Mouse (Mus musculus): Measurements from ENCODE around the gene Enpp5. TPM values are rescaled to one million over a fixed set of nuclear protein-coding genes. Genes with fewer than 3 reads are reported as not detected.

Enpp5 gene
- total RNA-seq, 2 experiments from 2014 or later = 9.0 to 10.3 TPM

DNA sequence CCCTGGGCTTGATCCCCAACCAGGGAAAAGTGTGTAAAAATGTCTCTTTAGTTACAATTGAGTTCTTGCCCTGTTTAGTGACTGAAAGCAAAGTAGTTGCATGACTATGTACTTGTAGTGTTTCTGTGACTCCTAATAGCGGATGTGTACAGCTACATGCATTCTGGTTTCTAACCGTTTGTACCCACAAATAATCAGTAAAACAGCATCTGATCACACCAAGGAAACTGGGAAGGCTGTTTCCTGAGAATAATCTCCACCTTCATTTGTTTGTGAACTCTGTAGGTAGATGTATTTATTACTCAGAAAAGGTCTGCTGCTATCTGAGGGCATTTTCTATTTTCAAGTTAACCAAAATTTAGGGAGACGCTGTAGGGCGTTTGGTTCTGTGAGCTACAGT, 4.5 kb downstream of the Enpp5 start:
- DNase-seq = no peak
- intact Hi-C loops (cut with DNase I) = no loop called here

DNA sequence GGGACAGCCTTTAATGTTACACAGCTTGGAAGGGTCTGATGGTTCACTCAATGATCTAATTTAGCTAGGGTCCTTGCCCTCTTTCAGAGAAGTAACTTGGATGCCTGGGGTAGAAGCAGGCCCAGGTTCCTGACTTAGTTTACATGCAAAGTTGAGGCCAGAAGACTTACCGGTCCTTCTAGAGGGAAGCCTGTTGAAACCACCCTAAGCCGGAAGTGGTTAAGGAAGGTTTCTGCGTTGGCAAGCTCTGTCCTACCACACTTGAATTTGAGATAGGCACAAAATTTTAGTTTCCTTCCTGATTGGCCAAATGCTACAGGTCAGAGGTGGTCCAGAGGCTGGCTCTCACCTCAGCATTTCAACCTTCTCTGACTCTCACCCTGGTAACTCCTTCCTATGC, 9.6 kb downstream of the Enpp5 start:
- intact Hi-C loops (cut with DNase I) = no loop called here
- no peak for DNase-seq

DNA sequence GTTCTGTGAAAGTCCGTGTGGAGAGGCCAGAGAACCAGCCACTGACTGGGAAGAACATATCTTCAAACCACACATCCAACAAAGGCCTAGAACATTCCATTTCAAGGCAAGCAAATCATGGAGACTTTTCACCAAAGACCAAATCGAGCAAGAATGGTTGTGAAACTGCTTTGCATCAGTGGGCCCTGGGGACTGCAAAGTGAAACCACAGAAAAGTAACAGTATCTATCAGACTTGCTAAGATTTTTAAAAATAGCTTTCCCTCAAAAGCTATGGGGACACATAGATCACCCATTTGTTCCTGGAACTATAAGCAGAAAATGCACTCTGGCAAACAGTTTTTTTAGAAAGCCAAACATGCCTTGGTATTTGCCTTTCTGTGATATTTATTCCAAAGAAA, 12.3 kb downstream of the Enpp5 start:
- no peak for DNase-seq
- intact Hi-C loops (cut with DNase I) = loop anchor here (5.0 kb wide), 1 partner anchor 36 kb away; no protein-coding TSS in a partner anchor

DNA sequence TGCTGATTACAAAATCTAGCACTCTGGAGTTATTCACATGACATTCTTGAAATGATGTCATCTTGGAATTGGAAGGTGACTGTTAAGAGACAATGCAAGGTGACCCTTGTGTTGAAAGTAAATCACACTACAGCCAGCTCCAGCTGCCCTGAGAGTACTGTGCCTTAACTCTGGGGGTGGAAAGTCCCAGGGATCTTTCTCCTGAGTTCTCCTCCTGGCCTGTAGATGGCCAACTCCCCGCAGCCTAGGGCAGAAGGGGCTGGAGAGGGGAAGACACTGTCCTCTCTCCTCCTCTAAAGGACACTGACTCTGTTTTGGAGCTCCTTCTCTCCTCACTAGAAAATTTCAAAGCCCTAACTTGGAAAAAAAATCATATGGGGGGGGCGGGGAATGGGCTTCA, 12.9 kb downstream of the Enpp5 start:
- intact Hi-C loops (cut with DNase I) = loop anchor here (5.0 kb wide), 1 partner anchor 36 kb away; no protein-coding TSS in a partner anchor
- DNase-seq = no peak

DNA sequence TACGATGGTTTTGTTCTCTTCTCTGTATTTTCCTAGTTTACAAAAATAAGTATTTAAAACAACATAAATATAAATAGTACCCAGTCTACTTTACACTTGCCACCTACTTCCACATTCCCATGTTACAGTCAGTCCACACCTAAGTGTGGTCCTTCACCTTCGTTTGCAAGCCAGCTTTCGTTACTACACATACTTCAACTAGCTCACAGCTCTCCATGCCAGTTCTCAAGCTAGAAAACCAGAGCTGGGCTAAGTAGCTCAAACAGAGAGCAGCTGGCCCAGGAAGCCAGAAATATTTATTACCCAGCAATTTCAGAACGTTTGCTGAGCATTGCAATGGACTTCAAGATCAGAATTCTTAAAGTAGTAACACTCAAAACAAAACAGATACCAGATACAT, 21.9 kb downstream of the Enpp5 start:
- DNase-seq = no peak
- intact Hi-C loops (cut with DNase I) = no loop called here

DNA sequence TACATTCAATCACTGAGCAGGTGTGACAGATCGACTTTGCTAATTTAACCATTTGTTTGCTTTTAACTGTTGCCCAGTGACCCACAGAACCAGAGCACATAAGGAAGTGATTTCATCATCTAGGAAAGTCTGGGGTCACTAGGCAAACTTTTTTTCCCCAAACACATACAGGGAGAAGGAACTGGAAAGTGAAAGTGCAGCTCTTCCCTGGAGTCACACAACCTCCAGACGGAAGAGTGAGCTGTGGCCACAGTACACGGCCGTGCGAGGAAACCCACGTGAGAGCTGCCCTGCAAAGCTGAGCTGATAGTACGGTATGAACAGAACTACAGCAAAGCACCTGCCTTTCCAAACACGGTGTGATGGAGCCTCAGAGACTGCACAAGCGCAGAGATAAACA, 22.3 kb downstream of the Enpp5 start:
- no peak for DNase-seq
- intact Hi-C loops (cut with DNase I) = no loop called here

DNA sequence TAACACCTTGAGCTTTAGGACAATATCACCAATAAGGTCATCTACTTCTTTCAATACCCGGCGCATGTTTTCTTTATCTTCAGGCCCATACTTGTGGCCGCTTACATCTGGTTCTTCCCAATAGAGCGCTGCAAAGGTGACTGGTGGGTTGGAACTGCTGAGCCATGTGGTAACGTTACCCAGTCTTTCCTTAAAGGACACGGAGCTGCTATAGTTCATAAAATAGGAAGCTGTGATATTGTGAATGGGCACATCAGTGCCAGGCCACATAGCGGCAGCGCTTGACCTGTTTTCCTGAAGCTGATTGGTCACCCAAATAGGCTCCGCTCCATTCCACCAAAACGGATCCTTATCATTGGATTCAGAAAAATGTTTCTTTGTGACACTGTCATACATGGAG, 23.3 kb downstream of the Enpp5 start:
- intact Hi-C loops (cut with DNase I) = no loop called here

DNA sequence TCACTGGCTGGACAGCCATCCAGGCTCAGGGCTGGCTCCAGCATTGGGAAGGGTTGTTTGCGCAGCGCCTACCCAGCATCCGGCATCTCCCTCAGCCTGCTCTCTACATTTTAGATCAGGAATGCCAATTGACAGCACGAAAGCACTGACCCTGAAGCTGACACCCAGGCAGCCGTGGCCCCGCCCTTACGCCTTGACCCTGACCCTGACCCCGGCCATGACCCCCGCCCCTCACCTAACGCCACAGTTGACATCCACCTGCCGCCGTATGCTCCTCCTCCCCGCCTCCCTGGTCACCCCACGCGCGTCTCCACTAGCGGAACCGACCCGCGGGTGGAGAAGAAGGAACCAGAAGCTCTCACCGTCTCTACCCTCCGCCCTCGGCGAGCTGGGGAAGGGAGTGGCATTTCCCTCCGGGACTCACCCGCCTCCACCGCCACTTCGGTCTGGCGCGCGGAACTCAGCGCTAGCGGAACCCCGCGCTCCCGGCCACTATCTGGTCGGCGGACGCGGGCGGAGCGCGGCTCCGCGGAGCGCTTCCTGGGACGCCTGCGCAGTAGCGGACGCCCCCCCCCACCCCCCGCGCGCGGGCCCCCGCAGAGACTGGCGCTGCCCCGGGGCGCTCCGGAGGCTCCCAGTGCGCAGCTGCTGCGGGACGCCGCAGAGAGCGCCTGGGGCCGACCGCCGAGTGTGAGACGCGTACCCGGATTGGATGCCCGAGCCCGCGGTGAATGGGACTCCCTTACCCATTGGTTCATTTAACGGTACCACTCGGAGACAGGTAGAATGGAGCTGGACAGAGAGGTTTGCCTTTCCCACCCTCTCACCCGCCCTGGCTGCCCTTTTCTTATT, 26.9 kb downstream of the Enpp5 start, which contains the start of gene Enpp4:
TSS of gene Enpp4 (minus strand) at position 523 of the 852 bp plus-strand sequence.
- DNase-seq = peak; percentile 89 to 92
- intact Hi-C loops (cut with DNase I) = loop anchor here (2.0 kb wide), 1 partner anchor 29 kb away; no protein-coding TSS in a partner anchor

More for the DNA sequence above, 23.3 kb downstream of the Enpp5 start:
- DNase-seq = no peak

DNA sequence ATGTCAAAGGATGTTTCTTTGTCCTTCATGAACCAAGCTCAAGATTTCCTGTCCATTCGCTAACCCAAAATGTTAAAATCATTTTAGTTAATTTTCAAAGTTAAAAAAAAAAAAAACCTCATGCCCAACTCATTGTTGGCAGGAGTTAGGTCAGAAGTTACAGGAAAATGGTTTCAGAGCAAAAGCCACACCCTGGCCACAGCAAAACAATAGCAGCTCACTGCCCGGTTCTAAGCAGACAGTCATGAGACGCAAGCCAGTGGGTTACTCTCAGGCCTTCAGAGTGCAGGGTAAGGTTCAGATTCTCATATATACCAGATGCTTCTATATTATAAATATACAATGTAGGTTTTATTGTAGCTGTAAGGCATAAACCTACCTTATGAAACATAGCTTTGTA, 29.7 kb downstream of the Enpp5 start:
- no peak for DNase-seq
- intact Hi-C loops (cut with DNase I) = no loop called here

DNA sequence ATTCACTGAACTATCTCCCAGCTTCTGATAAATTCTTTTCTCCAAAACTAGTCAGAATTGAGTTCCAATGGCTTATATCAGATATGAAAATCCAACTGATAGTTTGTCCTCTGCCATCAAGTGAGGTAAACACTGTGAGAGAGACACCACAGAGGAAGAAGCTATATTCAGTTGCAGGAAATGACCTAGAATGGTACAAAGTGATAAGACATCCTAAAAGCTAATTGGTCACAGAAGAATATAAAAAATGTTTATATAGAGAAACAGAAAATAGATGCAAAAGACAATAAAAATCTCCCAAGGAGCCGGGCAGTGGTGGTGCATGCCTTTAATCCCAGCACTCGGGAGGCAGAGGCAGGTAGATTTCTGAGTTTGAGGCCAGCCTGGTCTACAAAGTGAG, 38.0 kb downstream of the Enpp5 start:
- no peak for DNase-seq
- intact Hi-C loops (cut with DNase I) = loop anchor here (5.0 kb wide), 1 partner anchor 424 kb away; no protein-coding TSS in a partner anchor

DNA sequence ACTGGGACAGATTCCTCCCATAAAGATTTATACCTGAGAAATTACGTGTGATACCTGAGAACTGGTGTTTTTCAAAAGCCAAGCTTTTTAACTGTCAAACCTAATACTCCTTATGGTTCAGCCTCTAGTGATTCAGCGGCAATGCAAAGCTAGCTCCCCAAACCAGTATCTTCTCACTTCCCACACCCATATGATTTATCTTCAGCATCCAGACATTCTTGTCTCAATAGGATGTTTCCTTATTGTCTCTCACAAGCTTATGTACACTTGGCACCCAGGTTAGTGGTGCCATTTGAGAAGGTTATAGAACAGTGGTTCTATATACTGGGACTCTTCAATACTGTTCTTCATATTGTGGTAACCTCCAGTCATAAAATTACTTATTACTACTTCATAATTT, 39.1 kb downstream of the Enpp5 start:
- DNase-seq = no peak
- intact Hi-C loops (cut with DNase I) = loop anchor here (5.0 kb wide), 1 partner anchor 425 kb away; no protein-coding TSS in a partner anchor

DNA sequence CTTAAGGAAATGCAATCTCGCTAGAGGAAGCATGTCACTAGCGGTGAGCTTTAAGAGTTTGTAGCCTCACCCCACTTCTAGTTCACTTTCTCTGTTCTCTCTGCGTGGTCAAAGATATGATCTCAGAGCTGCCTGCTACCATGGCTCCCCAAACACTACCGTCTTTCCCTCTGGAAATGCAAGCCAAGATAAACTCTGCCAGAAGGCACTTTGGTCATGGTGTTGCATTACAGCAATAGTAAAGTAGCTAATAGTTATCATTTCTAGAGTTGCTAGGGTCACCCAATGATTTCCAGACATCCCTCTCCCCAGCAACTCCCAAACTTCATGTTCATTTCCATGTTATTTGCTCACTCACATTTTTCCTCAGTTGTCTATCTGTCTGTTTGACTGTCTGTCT, 39.6 kb downstream of the Enpp5 start:
- DNase-seq = no peak

DNA sequence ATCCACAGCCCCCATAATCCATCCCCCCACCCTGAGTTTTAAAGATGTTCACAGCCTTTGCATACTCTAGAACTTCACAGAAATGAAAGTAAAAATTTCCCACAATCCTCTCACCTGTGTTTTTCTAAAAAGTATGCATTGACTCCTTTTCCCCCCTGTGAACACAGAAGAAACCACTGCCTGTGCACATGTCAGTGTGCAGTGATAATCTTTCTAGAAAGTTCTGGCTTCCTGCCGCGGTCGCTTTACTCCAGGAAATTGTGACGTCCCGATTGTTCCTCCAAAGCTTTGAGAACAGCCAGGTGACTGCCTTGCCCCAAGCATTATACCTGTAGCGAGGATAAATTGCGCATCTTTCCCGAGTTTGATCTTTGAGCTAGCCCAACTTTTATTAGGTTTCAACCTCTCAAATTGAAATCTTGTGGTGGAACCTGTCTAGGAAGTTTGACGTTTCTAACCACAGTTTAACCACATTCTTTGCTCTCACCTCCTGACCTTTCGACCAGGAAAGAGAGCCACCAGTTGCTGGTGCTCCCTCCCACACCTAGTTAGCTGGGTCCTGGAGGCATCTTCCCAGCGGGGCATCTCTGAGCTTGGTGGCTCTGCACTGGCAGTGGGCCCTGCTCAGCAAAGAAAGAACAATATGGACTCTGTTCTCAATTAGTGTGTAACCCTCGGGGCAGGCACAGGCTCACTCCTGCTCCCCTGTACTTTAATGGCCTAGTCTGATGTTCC, 42.9 kb downstream of the Enpp5 start:
- no peak for DNase-seq
- intact Hi-C loops (cut with DNase I) = no loop called here

More for the DNA sequence above, 39.6 kb downstream of the Enpp5 start:
- intact Hi-C loops (cut with DNase I) = loop anchor here (5.0 kb wide), 1 partner anchor 426 kb away; no protein-coding TSS in a partner anchor

DNA sequence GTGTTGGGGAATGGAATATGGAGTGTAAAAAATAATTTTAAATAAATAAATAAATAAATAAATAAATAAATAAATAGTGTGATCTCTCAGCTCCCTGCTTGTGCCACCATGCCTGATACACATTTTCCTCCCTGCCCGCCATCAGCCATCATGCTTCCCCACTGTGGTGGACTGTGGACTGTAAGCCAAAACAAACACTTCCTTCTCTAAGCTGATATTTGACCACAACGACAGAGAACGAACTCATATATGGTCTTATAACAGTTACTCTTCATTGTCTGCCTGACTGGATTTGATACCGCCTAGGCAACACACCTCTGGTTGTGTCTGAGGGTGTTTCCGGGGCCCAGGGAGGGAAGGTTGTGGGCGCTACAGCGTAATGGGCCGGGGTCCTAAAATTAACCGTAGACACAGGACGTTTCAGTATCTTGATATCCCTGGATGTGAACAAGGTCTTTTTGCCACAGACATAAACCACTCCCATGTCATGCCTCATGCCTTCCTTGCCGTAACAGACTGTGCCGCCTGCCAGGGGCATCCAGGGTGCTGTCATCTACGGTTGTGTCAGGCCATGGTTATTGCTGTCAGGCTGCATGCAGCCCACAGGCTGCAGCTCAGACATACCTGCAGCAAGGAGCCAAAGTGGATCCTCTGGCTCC, 50.6 kb downstream of the Enpp5 start:
- DNase-seq = no peak
- intact Hi-C loops (cut with DNase I) = loop anchor here (5.0 kb wide), 1 partner anchor 37 kb away; no protein-coding TSS in a partner anchor

DNA sequence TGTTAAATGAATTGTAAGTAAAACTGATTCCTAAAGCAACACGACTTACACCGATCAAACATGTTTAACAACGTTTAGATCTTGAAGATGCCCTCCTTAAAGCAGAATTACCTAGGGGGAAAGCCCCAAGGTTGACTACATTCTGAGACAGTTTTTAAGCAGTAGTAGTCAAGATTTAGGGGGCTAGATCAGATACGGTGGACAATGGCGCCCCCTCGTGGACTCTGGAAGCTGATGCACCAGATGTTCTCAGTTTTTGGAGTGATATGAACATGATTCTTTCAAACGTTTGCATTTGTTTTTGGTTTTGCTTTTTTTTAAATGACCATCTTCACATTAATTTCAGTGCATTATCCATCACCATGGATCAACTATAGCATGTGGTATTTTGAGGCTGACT, 51.8 kb downstream of the Enpp5 start:
- DNase-seq = peak; percentile 77 to 82
- intact Hi-C loops (cut with DNase I) = loop anchor here (1.0 to 2.0 kb wide), 3 partner anchors 54 to 430 kb away; no protein-coding TSS in a partner anchor

DNA sequence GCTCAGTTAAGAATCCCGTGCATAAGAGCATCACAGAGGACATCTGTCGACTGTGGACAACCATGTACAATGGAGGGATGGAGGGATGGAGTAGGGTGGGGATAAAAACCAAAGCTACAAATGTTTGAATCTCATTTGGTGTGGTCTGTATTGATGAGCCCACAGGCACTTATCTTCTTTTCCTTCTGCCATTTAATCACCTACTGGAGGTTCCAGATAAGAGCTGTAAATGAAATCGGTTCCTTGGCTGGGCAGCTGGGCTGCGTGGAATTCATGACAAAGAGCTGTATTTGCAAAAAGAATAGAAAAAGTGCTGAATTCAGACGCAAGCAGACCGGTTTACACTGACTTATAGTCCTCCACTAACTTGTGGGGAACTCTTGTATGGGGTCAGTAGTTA, 55.5 kb downstream of the Enpp5 start:
- DNase-seq = no peak
- intact Hi-C loops (cut with DNase I) = no loop called here

DNA sequence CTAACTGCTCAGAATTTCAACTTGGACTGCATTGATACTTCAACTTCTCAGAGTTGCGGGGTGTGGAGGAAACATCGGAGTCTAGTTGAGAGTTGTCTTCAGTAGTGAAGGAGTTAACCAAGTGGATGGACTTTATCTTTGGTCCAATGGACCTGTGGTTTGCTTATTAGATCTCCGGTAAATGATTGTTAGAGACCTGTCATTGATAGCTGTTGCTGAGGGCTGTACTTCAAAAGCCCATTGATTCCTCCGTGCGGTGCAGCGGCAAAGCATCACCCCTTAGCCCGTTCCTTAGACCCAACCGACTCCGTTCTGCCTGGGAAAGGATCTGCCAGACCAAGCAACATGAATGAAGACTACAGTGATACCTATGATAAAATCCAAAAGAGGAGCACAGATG, 55.9 kb downstream of the Enpp5 start:
- DNase-seq = no peak
- intact Hi-C loops (cut with DNase I) = no loop called here

DNA sequence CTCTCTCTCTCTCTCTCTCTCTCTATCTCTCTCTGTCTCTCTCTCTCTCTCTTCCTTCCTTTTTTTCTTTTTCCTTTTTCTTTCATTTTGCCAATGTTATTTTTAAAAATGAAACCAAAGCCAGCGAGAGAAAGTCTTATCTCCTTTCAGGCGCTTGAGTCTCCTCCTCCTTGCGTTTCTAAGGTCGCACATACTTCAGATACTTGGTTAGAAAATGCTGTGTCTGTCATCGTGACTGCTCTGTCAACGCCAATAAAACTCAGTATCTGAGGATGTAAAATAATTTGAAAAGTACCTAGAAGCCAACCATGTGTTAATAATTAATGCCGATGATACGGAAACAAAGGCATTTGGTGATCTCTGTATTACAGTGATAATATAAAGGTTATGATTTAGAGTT, 57.4 kb downstream of the Enpp5 start:
- no peak for DNase-seq
- intact Hi-C loops (cut with DNase I) = no loop called here
